Mouse (Mus musculus) urinary bladder, postnatal 14 days (tissue): ENCODE data around the gene Naip1.
A peak's percentile ranks its signal among the peaks of the same experiment; 100 is the strongest.
"Not testable (repeated sequence)": the region's sequence is repeated elsewhere in the genome, so short reads cannot be mapped to it uniquely, and the experiment has no call there.

Experiments
- DNase-seq: peaks from one replicate; pipeline ENCODE4 v3.0.0; 2021; ENCODE audit warnings: low spot score

Naip1 gene

DNA sequence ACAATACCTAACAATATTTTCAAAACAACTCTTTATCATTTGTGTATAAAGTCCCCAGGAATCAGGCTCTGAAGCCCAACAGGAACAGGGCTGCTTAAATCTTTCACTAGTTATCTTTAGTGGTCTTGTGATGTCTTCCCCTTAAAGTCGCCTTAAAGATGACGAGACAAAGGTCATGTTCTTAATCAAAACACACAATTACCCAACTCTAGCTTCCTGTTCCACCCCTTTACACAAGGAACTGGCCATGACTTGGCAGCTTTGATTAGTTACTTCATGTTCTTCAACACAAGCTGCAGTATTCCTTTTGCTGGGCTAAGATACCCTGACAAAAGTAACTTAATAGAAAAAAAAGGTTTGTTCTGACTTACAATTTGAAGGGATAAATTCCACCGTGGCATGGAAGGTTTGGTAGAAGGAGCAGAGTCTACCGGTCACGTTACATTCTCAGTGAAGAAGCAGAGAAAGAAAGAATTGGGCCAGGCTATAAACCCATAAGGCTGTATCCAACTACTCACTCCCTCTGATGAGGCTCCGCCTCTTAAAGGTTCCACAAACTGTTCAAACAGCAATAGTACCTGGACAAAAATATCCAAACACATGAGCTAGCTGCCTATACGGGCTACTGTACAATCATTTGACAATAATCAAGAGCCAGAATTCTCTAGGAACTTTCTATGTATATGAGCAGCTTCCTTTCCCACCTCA is 49.6 kb downstream of the Naip1 start:
- not testable (repeated sequence) for DNase-seq

- peak; percentile 19 for DNase-seq
Measured at GRCm38 (mm10) chr13:100391021-100391420, 61.6 kb downstream of the Naip1 start.

- DNase-seq: no peak
Measured at GRCm38 (mm10) chr13:100370536-100370935, 82.1 kb downstream of the Naip1 start.
